Mouse (Mus musculus) small intestine, adult 2 months (tissue): ENCODE data around the gene Gpsm1.

Experiments
- CTCF ChIP-seq: fragments of 200-500 bp; IDR thresholded peaks from 2 replicates; pipeline ENCODE4 v1.5.1; 2012; ENCODE audit warnings: low read depth, mild to moderate bottlenecking, control low read depth, inconsistent platforms, low read length, moderate library complexity, mixed read lengths; ENCODE audit not compliant: insufficient replicate concordance, insufficient read length; ENCODE audit errors: extremely low read depth
- POLR2A ChIP-seq: fragments of 200-500 bp; IDR thresholded peaks from 2 replicates; pipeline ENCODE4 v1.6.1; 2012; ENCODE audit warnings: low read depth, mild to moderate bottlenecking, control low read depth, inconsistent platforms, low read length, moderate library complexity

GRCm38 (mm10) chr2:26351358-26352290 is 36.3 kb downstream of the Gpsm1 start, which contains the start of gene Dnlz:
- TF ChIP-seq CTCF (peak; percentile 70), POLR2A (peak; percentile 50)
